Mouse (Mus musculus): ENCODE data around the gene Rufy1.

DNA sequence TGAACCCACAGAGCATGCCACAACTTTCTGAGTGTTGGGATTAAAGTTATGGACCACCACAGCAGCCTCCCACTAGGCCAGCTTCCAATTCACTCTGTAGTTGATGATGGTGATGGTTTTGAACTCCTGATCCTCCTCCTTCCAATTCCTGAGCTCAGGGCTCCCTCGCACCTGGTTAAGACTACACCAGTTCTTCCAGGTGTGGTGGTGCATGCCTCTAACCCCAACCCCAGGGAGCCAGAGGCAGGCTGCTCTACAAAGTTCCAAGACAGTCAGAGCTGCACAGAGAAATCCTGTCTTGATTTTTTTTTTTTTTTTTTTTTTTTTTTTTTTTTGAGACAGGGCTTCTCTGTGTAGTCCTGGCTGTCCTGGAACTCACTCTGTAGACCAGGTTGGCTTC, 57.3 kb downstream of the Rufy1 start:
- no peak for TF ChIP-seq MAX (IDR thresholded peaks at IDR 0.05; ENCODE audit: low read depth)
- no peak for TF ChIP-seq POLR2A (IDR thresholded peaks at IDR 0.05; ENCODE audit: insufficient read length, low read depth)
- no peak for TF ChIP-seq TCF12 (IDR thresholded peaks at IDR 0.05; ENCODE audit: insufficient read depth, poor library complexity, severe bottlenecking)
- no peak for TF ChIP-seq TCF3 (IDR thresholded peaks at IDR 0.05; ENCODE audit: insufficient read length, low read depth)
- TF ChIP-seq USF1 (IDR thresholded peaks at IDR 0.05; ENCODE audit: low read depth), result no peak
- no peak for TF ChIP-seq CEBPB (IDR thresholded peaks at IDR 0.05; ENCODE audit: insufficient read depth, poor library complexity, severe bottlenecking)
- no peak for TF ChIP-seq POLR2AphosphoS2 (IDR thresholded peaks at IDR 0.05; ENCODE audit: insufficient read length, low read depth)
- no peak for TF ChIP-seq REST (IDR thresholded peaks at IDR 0.05; ENCODE audit: insufficient read depth, insufficient read length)
- no peak for TF ChIP-seq MYOD1 (IDR thresholded peaks at IDR 0.05; ENCODE audit: control insufficient read depth in 1 of 3, insufficient read length in 2 of 3, low read depth in 2 of 3)

Data from myocyte (in vitro differentiated cells).